Mouse (Mus musculus): ENCODE data around the gene Dgkz. TPM values are rescaled to one million over a fixed set of nuclear protein-coding genes. Genes with fewer than 3 reads are reported as not detected.

Dgkz gene
- total RNA-seq, 1 experiment: 47.0 TPM

GRCm38 (mm10) chr2:91965417-91965816, 10.2 kb downstream of the Dgkz start:
- Histone ChIP-seq H3K4me1 (ENCODE audit: control insufficient read depth in 2 of 2, insufficient read depth in 2 of 2, low read length in 2 of 2, poor library complexity in 1 of 2) (peaks cover 4 to 41% of the 10 kb centered on the region in 2 experiments; a peak in 3 of 4 replicates), H3K36me3 (ENCODE audit: control insufficient read depth, insufficient read depth, low read length, poor library complexity, severe bottlenecking) (peaks cover 2% of the 10 kb centered on the region; the same call in 1 of the 2 replicates), H3K9me3 (ENCODE audit: control insufficient read depth, insufficient read depth, low read depth, low read length) (no peaks in the 10 kb centered on the region), H3K9ac (ENCODE audit: insufficient read depth, low read depth, low read length, poor library complexity, severe bottlenecking) (peak overlapping the region; percentile 68), H3K4me3 (ENCODE audit: insufficient read depth in 1 of 2, low read depth in 1 of 2, low read length in 2 of 2, poor library complexity in 1 of 2, severe bottlenecking in 1 of 2) (peak overlapping the region; percentile 63 to 64), H3K27ac (ENCODE audit: insufficient read depth, low read depth, low read length, poor library complexity, severe bottlenecking) (no peak overlapping the region)
- TF ChIP-seq ZNF384 (IDR thresholded peaks at IDR 0.05; ENCODE audit: low read depth, low read length) (no peak), ZC3H11A (IDR thresholded peaks at IDR 0.05; ENCODE audit: borderline replicate concordance, low read depth, low read length) (no peak), MAFK (IDR thresholded peaks at IDR 0.05; ENCODE audit: insufficient read depth, low read depth, low read length) (no peak)
- in situ Hi-C loops (cut with MboI; ENCODE audit: low sequenced_read_pairs in 2 of 2, unreplicated experiment in 2 of 2): loop anchor here in 1 of 2 experiments (10.0 kb wide), 1 partner anchor 469 kb away; the partner anchor contains the start of gene Cry2
- no peak for DNase-seq (ENCODE audit: low read depth, low spot score)

- TF ChIP-seq ZNF384 (IDR thresholded peaks at IDR 0.05; ENCODE audit: low read depth, low read length): no peak
- H3K9ac ChIP-seq (ENCODE audit: insufficient read depth, low read depth, low read length, poor library complexity, severe bottlenecking): no peak overlapping the region; the same call in 1 of the 2 replicates
- in situ Hi-C loops (cut with MboI; ENCODE audit: low sequenced_read_pairs in 2 of 2, unreplicated experiment in 2 of 2): loop anchor here in 1 of 2 experiments (10.0 kb wide), 1 partner anchor 470 kb away; the partner anchor contains the start of gene Cry2
- H3K27ac ChIP-seq (ENCODE audit: insufficient read depth, low read depth, low read length, poor library complexity, severe bottlenecking): no peak overlapping the region
- H3K4me3 ChIP-seq (ENCODE audit: insufficient read depth in 1 of 2, low read depth in 1 of 2, low read length in 2 of 2, poor library complexity in 1 of 2, severe bottlenecking in 1 of 2): no peak overlapping the region
- H3K36me3 ChIP-seq (ENCODE audit: control insufficient read depth, insufficient read depth, low read length, poor library complexity, severe bottlenecking): peaks cover 5% of the 10 kb centered on the region; the same call in 1 of the 2 replicates
- H3K4me1 ChIP-seq (ENCODE audit: control insufficient read depth in 2 of 2, insufficient read depth in 2 of 2, low read length in 2 of 2, poor library complexity in 1 of 2): peaks cover 4 to 43% of the 10 kb centered on the region in 2 experiments; a peak in 3 of 4 replicates
- no peak for DNase-seq (ENCODE audit: low read depth, low spot score)
- no peaks in the 10 kb centered on the region for H3K9me3 ChIP-seq (ENCODE audit: control insufficient read depth, insufficient read depth, low read depth, low read length)
Observed at GRCm38 (mm10) chr2:91964610-91965204, 11.0 kb downstream of the Dgkz start.

- no peaks in the 10 kb centered on the region for H3K9me3 ChIP-seq (ENCODE audit: control insufficient read depth, insufficient read depth, low read depth, low read length)
Observed at GRCm38 (mm10) chr2:91963443-91963932, 12.2 kb downstream of the Dgkz start.

GRCm38 (mm10) chr2:91962864-91963401, 12.7 kb downstream of the Dgkz start:
- DNase-seq (ENCODE audit: low read depth, low spot score): no peak
- Histone ChIP-seq H3K36me3 (ENCODE audit: control insufficient read depth, insufficient read depth, low read length, poor library complexity, severe bottlenecking) (peaks cover 5% of the 10 kb centered on the region; the same call in 1 of the 2 replicates), H3K4me3 (ENCODE audit: insufficient read depth in 1 of 2, low read depth in 1 of 2, low read length in 2 of 2, poor library complexity in 1 of 2, severe bottlenecking in 1 of 2) (peak overlapping the region; percentile 86), H3K9me3 (ENCODE audit: control insufficient read depth, insufficient read depth, low read depth, low read length) (no peaks in the 10 kb centered on the region), H3K4me1 (ENCODE audit: control insufficient read depth in 2 of 2, insufficient read depth in 2 of 2, low read length in 2 of 2, poor library complexity in 1 of 2) (peaks cover 6 to 46% of the 10 kb centered on the region in 2 experiments; a peak in 3 of 4 replicates), H3K9ac (ENCODE audit: insufficient read depth, low read depth, low read length, poor library complexity, severe bottlenecking) (peak overlapping the region; percentile 78), H3K27ac (ENCODE audit: insufficient read depth, low read depth, low read length, poor library complexity, severe bottlenecking) (no peak overlapping the region)
- in situ Hi-C loops (cut with MboI; ENCODE audit: low sequenced_read_pairs in 2 of 2, unreplicated experiment in 2 of 2): loop anchor here in 1 of 2 experiments (10.0 kb wide), 1 partner anchor 472 kb away; the partner anchor contains the start of gene Cry2
- TF ChIP-seq ZC3H11A (IDR thresholded peaks at IDR 0.05; ENCODE audit: borderline replicate concordance, low read depth, low read length) (no peak), CHD2 (IDR thresholded peaks at IDR 0.05; ENCODE audit: low read depth, low read length) (no peak), HCFC1 (IDR thresholded peaks at IDR 0.05; ENCODE audit: borderline replicate concordance, insufficient read depth, low read length) (no peak), ZNF384 (IDR thresholded peaks at IDR 0.05; ENCODE audit: low read depth, low read length) (no peak), MAFK (IDR thresholded peaks at IDR 0.05; ENCODE audit: insufficient read depth, low read depth, low read length) (no peak)

More at GRCm38 (mm10) chr2:91963443-91963932, 12.2 kb downstream of the Dgkz start:
- peaks cover 6 to 51% of the 10 kb centered on the region in 2 experiments; a peak in 3 of 4 replicates for H3K4me1 ChIP-seq (ENCODE audit: control insufficient read depth in 2 of 2, insufficient read depth in 2 of 2, low read length in 2 of 2, poor library complexity in 1 of 2)
- in situ Hi-C loops (cut with MboI; ENCODE audit: low sequenced_read_pairs in 2 of 2, unreplicated experiment in 2 of 2): loop anchor here in 1 of 2 experiments (10.0 kb wide), 1 partner anchor 471 kb away; the partner anchor contains the start of gene Cry2
- peak overlapping the region; percentile 78 for H3K9ac ChIP-seq (ENCODE audit: insufficient read depth, low read depth, low read length, poor library complexity, severe bottlenecking)
- peak; percentile 69 for DNase-seq (ENCODE audit: low read depth, low spot score)
- no peak overlapping the region for H3K27ac ChIP-seq (ENCODE audit: insufficient read depth, low read depth, low read length, poor library complexity, severe bottlenecking)
- H3K4me3 ChIP-seq (ENCODE audit: insufficient read depth in 1 of 2, low read depth in 1 of 2, low read length in 2 of 2, poor library complexity in 1 of 2, severe bottlenecking in 1 of 2): peak overlapping the region; percentile 86; a peak in 3 of 4 replicates
- TF ChIP-seq CHD2 (IDR thresholded peaks at IDR 0.05; ENCODE audit: low read depth, low read length) (no peak), HCFC1 (IDR thresholded peaks at IDR 0.05; ENCODE audit: borderline replicate concordance, insufficient read depth, low read length) (peak; percentile 75)
- H3K36me3 ChIP-seq (ENCODE audit: control insufficient read depth, insufficient read depth, low read length, poor library complexity, severe bottlenecking): peaks cover 5% of the 10 kb centered on the region; the same call in 1 of the 2 replicates

All from ES-E14 (cell line).